Mouse (Mus musculus) CH12.LX (cell line): ENCODE results near the gene Ttc22. TPM values are rescaled to one million over a fixed set of nuclear protein-coding genes. Genes with fewer than 3 reads are reported as not detected.

ENCODE experiments used
- DNase-seq: peaks from one replicate; pipeline ENCODE4 v3.0.0-alpha.2; 2013; ENCODE audit errors: extremely low read depth
- H3K27ac ChIP-seq: 2 replicates; pipeline ENCODE4 v1.5.1; 2012; ENCODE audit warnings: low read depth, mild to moderate bottlenecking, control low read depth, moderate library complexity; ENCODE audit not compliant: insufficient read depth
- H3K27me3 ChIP-seq: replicated peaks from 2 replicates; pipeline ENCODE3; 2012; ENCODE audit warnings: inconsistent platforms
- H3K36me3 ChIP-seq, 2 experiments: replicated peaks in 1 of 2; 2 replicates each; pipeline versions ENCODE3 to v1.6.1; 2012; ENCODE audit warnings: inconsistent platforms in 1 of 2, low read length in 1 of 2, mild to moderate bottlenecking in 1 of 2, mixed read lengths in 1 of 2, moderate library complexity in 1 of 2; ENCODE audit not compliant: control insufficient read depth in 1 of 2, insufficient read depth in 1 of 2
- H3K4me1 ChIP-seq, 2 experiments: 2 replicates each; pipeline ENCODE4 v1.6.1; 2012; ENCODE audit warnings: inconsistent platforms in 1 of 2, moderate library complexity in 1 of 2; ENCODE audit not compliant: insufficient read depth in 2 of 2, control insufficient read depth in 1 of 2
- H3K4me2 ChIP-seq: 2 replicates; pipeline ENCODE4 v1.6.1; 2012; ENCODE audit warnings: low read depth, mild to moderate bottlenecking, control low read depth; ENCODE audit not compliant: poor library complexity, insufficient read depth, severe bottlenecking
- H3K4me3 ChIP-seq, 3 experiments: fragments of 150-350 bp in 1 of 3; sonication (generic) in 1 of 3; replicated peaks in 1 of 3; 2 replicates each; pipeline versions ENCODE3 to v1.5.1; 2011 to 2012; ENCODE audit warnings: low read depth in 2 of 3, low read length in 2 of 3, mild to moderate bottlenecking in 2 of 3, moderate library complexity in 2 of 3, control low read depth in 1 of 3, improper control_type of control experiment in 1 of 3, inconsistent platforms in 1 of 3, mixed read lengths in 1 of 3; ENCODE audit not compliant: poor library complexity in 1 of 3
- H3K79me2 ChIP-seq: replicated peaks from 2 replicates; pipeline ENCODE4 v1.6.1; 2012; ENCODE audit warnings: mild to moderate bottlenecking, moderate library complexity; ENCODE audit not compliant: control insufficient read depth, poor library complexity, insufficient read depth, severe bottlenecking; ENCODE audit errors: extremely low read depth
- H3K9ac ChIP-seq: 2 replicates; pipeline ENCODE4 v1.6.1; 2012; ENCODE audit warnings: low read depth, mild to moderate bottlenecking, control low read depth, moderate library complexity; ENCODE audit not compliant: insufficient read depth
- H3K9me3 ChIP-seq: replicated peaks from 2 replicates; pipeline ENCODE3; 2012; ENCODE audit warnings: low read length, inconsistent platforms, mixed read lengths
- BHLHE40 ChIP-seq: IDR thresholded peaks from 2 replicates; pipeline ENCODE4 v1.6.1; 2011; ENCODE audit warnings: mild to moderate bottlenecking, low read depth, low read length, improper control_type of control experiment
- CTCF ChIP-seq, 2 experiments: IDR thresholded peaks in 1 of 2; conservative IDR thresholded peaks in 1 of 2; 2 replicates each; pipeline ENCODE4 v1.5.1; 2011 to 2012; ENCODE audit warnings: low read depth in 2 of 2, low read length in 2 of 2, improper control_type of control experiment in 1 of 2, inconsistent platforms in 1 of 2, mild to moderate bottlenecking in 1 of 2, moderate library complexity in 1 of 2
- ETS1 ChIP-seq: conservative IDR thresholded peaks from 2 replicates; pipeline ENCODE4 v1.6.1; 2012; ENCODE audit warnings: low read depth, mild to moderate bottlenecking, inconsistent platforms, low read length, improper control_type of control experiment, moderate library complexity
- IRF4 ChIP-seq: IDR thresholded peaks from 2 replicates; pipeline ENCODE4 v1.6.1; 2014; ENCODE audit warnings: low read depth, mild to moderate bottlenecking, inconsistent platforms, low read length, improper control_type of control experiment
- JUN ChIP-seq: IDR thresholded peaks from 2 replicates; pipeline ENCODE4 v1.6.1; 2011; ENCODE audit warnings: low read depth, mild to moderate bottlenecking, low read length, improper control_type of control experiment, moderate library complexity; ENCODE audit not compliant: insufficient read depth
- JUND ChIP-seq: conservative IDR thresholded peaks from 2 replicates; pipeline ENCODE4 v1.6.1; 2011; ENCODE audit warnings: low read depth, low read length, improper control_type of control experiment
- MAZ ChIP-seq: IDR thresholded peaks from 2 replicates; pipeline ENCODE4 v1.6.1; 2012; ENCODE audit warnings: low read depth, mild to moderate bottlenecking, inconsistent platforms, low read length, improper control_type of control experiment, moderate library complexity
- MEF2A ChIP-seq: IDR thresholded peaks from 2 replicates; pipeline ENCODE4 v1.6.1; 2014; ENCODE audit warnings: low read depth, mild to moderate bottlenecking, inconsistent platforms, low read length, improper control_type of control experiment, borderline replicate concordance
- MYC ChIP-seq: IDR thresholded peaks from 2 replicates; pipeline ENCODE4 v1.6.1; 2011; ENCODE audit warnings: low read depth, mild to moderate bottlenecking, improper control_type of control experiment, low read length
- POLR2A ChIP-seq: IDR thresholded peaks from 2 replicates; pipeline ENCODE4 v1.6.1; 2011; ENCODE audit warnings: low read depth, mild to moderate bottlenecking, improper control_type of control experiment, low read length
- RAD21 ChIP-seq: IDR thresholded peaks from 2 replicates; pipeline ENCODE4 v1.6.1; 2011; ENCODE audit warnings: low read depth, mild to moderate bottlenecking, low read length, improper control_type of control experiment, moderate library complexity
- SIN3A ChIP-seq: IDR thresholded peaks from 2 replicates; pipeline ENCODE4 v1.6.1; 2012; ENCODE audit warnings: low read length, improper control_type of control experiment, inconsistent platforms
- TBP ChIP-seq: conservative IDR thresholded peaks from 2 replicates; pipeline ENCODE4 v1.6.1; 2011; ENCODE audit warnings: low read depth, low read length, improper control_type of control experiment
- TCF12 ChIP-seq: IDR thresholded peaks from 2 replicates; pipeline ENCODE4 v1.6.1; 2014; ENCODE audit warnings: low read depth, mild to moderate bottlenecking, inconsistent platforms, low read length, improper control_type of control experiment
- UBTF ChIP-seq: IDR thresholded peaks from 2 replicates; pipeline ENCODE4 v1.6.1; 2012; ENCODE audit warnings: low read depth, mild to moderate bottlenecking, inconsistent platforms, low read length, improper control_type of control experiment, moderate library complexity
- ZKSCAN1 ChIP-seq: IDR thresholded peaks from 2 replicates; pipeline ENCODE4 v1.6.1; 2012; ENCODE audit warnings: low read depth, inconsistent platforms, low read length, improper control_type of control experiment, borderline replicate concordance
- ZMIZ1 ChIP-seq: IDR thresholded peaks from 2 replicates; pipeline ENCODE4 v1.6.1; 2012; ENCODE audit warnings: low read depth, mild to moderate bottlenecking, inconsistent platforms, low read length, improper control_type of control experiment
- ZNF384 ChIP-seq: IDR thresholded peaks from 2 replicates; pipeline ENCODE4 v1.6.1; 2012; ENCODE audit warnings: low read depth, low read length, improper control_type of control experiment, inconsistent platforms
- dilution Hi-C: fragments of 300-500 bp; cut with MboI; formaldehyde crosslinking; loops from 2 replicates; pipeline ENCODE4 v1.14.3; 2020; ENCODE audit warnings: low sequenced_read_pairs; ENCODE audit not compliant: extremely low pct_unique_long_range_greater_than_20kb, extremely low pct_ligation_motif_present
- in situ Hi-C: fragments of 300-500 bp; cut with MboI; formaldehyde crosslinking; loops from 3 replicates; pipeline ENCODE4 v1.14.3; 2019; ENCODE audit warnings: low sequenced_read_pairs, low pct_ligation_motif_present, low pct_unique_long_range_greater_than_20kb, mixed read lengths
- polyA plus RNA-seq: library from polyadenylated mRNA; unstranded; fragments of >175 nt; gene quantifications from 2 replicates; pipeline ENCODE4 v1.2.1, GENCODE M21; 2012; ENCODE audit warnings: low read depth; ENCODE audit not compliant: insufficient read length
- total RNA-seq, 2 experiments: library from RNA; depleted of rRNA; stranded (reverse); fragments of 300-350 nt in 1 of 2; fragments of >200 nt in 1 of 2; gene quantifications; 2 replicates each; pipeline ENCODE4 v1.2.3; 2012 to 2014

Gene Ttc22
- total and polyA plus RNA-seq, 3 experiments, result not detected

- TF ChIP-seq SIN3A (no peak), ZMIZ1 (no peak), TBP (no peak), UBTF (no peak), ETS1 (no peak), TCF12 (no peak), MAZ (no peak), JUND (no peak), ZNF384 (no peak), JUN (no peak), BHLHE40 (no peak), IRF4 (no peak)
- Histone ChIP-seq H3K9ac (no peak overlapping the region), H3K79me2 (no peaks in the 10 kb centered on the region), H3K9me3 (no peaks in the 10 kb centered on the region), H3K4me2 (no peak overlapping the region), H3K36me3 (peaks cover 30 to 56% of the 10 kb centered on the region in 2 experiments), H3K27me3 (no peaks in the 10 kb centered on the region), H3K27ac (no peak overlapping the region), H3K4me3 (no peak overlapping the region), H3K4me1 (peaks cover 0 to 38% of the 10 kb centered on the region in 2 experiments; a peak in 2 of 4 replicates)
- DNase-seq, result no peak
- dilution Hi-C loops (no loop called here), in situ Hi-C loops (no loop called here)
Observed at GRCm38 (mm10) chr4:106590871-106591270, 31.4 kb upstream of the Ttc22 start.

- no peaks in the 10 kb centered on the region for H3K27me3 ChIP-seq
- H3K27ac ChIP-seq, result no peak overlapping the region
- no peak overlapping the region for H3K9ac ChIP-seq
- H3K4me2 ChIP-seq, result no peak overlapping the region
- in situ Hi-C loops (no loop called here), dilution Hi-C loops (no loop called here)
- no peak for DNase-seq
- peaks cover 2% of the 10 kb centered on the region for H3K9me3 ChIP-seq
- TF ChIP-seq ETS1, result no peak
- no peak for TF ChIP-seq MEF2A
- no peak for TF ChIP-seq POLR2A
- peak; percentile 34 to 49 for TF ChIP-seq CTCF (conservative IDR thresholded peaks at IDR 0.05 in 1 of 2, IDR thresholded peaks at IDR 0.05 in 1 of 2; ENCODE audit: low read depth in 2 of 2, low read length in 2 of 2)
- H3K4me3 ChIP-seq, result no peak overlapping the region
- peaks cover 12 to 59% of the 10 kb centered on the region in 2 experiments for H3K4me1 ChIP-seq
- peaks cover 6 to 29% of the 10 kb centered on the region in 2 experiments for H3K36me3 ChIP-seq
- no peaks in the 10 kb centered on the region for H3K79me2 ChIP-seq
Observed at GRCm38 (mm10) chr4:106593636-106594035, 28.6 kb upstream of the Ttc22 start.

- no peak overlapping the region for H3K4me2 ChIP-seq
- H3K27ac ChIP-seq, result no peak overlapping the region
- no peaks in the 10 kb centered on the region for H3K27me3 ChIP-seq
- DNase-seq, result no peak
- TF ChIP-seq MYC (no peak), ZKSCAN1 (no peak), CTCF (conservative IDR thresholded peaks at IDR 0.05 in 1 of 2, IDR thresholded peaks at IDR 0.05 in 1 of 2; ENCODE audit: low read depth in 2 of 2, low read length in 2 of 2) (peak in 1 of 2 experiments; percentile 45; a peak in 3 of 4 replicates), ZNF384 (0 out of 2 replicates have a peak, but pooled peaks have one; percentile 2), RAD21 (peak; percentile 11)
- H3K9ac ChIP-seq, result no peak overlapping the region
- in situ Hi-C loops, result no loop called here
- peaks cover 9% of the 10 kb centered on the region for H3K9me3 ChIP-seq
- no peaks in the 10 kb centered on the region for H3K79me2 ChIP-seq
- no peak overlapping the region for H3K4me3 ChIP-seq
- peaks cover 0 to 4% of the 10 kb centered on the region in 2 experiments for H3K36me3 ChIP-seq
- peaks cover 12 to 55% of the 10 kb centered on the region in 2 experiments for H3K4me1 ChIP-seq
- dilution Hi-C loops, result no loop called here
Observed at GRCm38 (mm10) chr4:106596200-106596599, 26.0 kb upstream of the Ttc22 start.
